Mouse (Mus musculus): ENCODE data around the gene Fkbp9.
"Not testable (repeated sequence)": the region's sequence is repeated elsewhere in the genome, so short reads cannot be mapped to it uniquely, and the experiment has no call there.

The Fkbp9 gene

DNA sequence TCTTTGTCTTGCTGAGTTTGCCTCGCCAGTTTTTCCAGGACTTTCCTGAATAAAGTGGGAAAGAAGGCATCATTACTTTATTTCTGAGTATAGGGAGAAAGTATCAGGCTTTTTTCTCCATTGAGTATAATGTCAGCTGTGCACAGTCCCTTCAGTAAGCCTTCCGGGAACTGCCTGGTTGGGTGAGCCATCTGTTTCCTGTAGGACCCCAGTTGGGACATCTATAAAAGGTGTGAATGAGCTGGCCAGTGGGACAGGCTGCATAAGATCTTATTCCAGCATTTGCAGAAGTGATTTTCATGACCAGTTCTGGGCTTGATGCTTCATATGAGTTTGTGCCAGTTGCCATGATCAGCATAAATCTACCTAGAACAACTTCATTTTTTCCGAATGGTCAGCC is 11.4 kb downstream of the Fkbp9 start:
- no peak for DNase-seq (ENCODE audit: low spot score)

DNA sequence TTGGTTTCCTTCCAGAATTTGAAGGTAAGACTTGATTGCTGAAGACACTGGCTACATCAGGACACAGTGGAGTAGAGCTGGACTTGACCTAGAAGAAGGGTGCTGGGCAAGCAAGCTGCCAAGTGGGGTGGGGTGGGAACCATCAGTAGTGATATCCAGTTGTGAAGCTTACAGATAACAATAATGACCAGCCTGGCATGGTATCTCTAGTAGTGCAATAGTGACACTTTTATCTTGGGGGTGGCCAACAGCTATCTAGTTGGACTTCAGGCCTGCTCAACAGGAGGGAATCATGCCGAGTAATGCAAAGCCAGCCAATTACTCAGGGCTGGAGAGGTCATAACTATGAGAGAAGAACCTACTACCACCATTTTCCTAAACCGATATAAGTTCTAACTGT is 12.5 kb downstream of the Fkbp9 start:
- DNase-seq (ENCODE audit: low spot score): no peak

DNA sequence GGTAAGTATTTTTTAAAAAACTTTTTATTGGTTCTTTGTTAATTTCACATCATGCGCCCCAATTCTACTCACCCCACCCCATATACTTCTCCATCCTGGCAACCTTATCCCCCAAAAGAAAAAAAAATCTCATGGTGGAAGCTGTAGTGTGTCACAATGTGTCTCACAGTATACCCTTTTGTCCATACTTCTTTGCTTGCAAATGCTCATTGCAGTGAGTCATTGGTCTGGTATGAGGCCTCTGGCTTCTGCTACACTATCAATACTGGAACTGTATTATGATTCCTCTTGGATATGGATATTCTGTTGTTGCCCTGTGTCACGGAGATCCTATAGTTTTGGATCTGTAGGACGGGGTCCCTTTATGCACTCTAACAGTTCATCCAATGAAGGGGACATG is 17.1 kb downstream of the Fkbp9 start:
- DNase-seq (ENCODE audit: low spot score): no peak

DNA sequence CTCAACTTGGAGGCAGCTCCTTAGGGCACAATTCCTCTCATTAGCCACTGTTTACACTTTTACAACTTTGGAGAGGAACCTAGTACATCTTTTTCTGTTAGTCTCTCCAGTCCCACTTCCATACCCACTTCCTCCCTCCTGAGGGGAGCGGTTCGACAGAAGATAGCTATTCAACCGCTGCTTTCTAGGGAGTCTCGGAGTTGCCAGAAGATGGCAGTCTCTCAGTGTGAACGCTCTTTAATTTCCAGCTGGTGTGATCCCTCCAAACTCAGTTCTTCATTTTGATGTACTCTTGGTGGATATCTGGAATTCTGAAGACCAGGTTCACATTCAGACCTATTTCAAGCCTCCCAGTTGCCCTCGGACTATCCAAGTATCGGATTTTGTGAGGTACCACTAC is 18.5 kb downstream of the Fkbp9 start:
- DNase-seq (ENCODE audit: low spot score): no peak

DNA sequence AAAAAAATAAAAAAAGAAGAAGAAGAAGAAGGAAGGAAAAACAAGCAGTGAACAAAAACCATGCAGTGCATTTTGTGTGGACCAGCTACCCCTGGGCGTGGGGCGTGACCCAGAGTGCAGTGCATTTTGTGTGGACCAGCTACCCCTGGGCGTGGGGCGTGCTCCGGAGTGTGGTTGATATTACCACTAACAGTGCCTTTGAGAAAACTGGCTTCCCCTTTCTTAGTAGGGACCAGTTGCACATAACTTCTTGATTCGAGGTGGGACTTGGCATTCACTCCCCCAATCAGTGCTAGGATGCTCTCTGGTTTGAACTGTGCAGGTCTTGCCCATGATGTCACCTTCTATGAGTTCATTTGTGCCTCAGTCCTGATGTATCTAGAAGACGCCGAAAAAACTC is 22.9 kb downstream of the Fkbp9 start:
- no peak for DNase-seq (ENCODE audit: low spot score)

DNA sequence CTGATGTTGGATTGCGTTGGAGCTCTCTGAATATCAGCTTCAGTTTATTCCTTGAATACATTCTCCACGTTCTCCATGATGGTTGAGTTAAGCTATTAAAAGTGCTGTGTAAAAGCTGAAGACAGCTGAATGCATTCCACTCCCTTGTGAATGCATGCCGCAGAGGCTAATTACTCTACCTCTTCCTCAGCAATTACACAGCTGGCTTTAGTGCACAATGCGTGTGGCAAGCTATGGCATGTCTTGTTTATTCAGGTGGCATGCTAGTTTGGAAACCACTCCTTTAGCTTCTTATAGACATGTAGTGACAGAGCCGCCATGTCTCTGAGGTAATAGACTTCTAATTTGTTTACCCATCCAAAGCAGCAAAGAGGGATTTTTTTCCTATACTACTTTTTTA is 24.9 kb downstream of the Fkbp9 start:
- no peak for DNase-seq (ENCODE audit: low spot score)

DNA sequence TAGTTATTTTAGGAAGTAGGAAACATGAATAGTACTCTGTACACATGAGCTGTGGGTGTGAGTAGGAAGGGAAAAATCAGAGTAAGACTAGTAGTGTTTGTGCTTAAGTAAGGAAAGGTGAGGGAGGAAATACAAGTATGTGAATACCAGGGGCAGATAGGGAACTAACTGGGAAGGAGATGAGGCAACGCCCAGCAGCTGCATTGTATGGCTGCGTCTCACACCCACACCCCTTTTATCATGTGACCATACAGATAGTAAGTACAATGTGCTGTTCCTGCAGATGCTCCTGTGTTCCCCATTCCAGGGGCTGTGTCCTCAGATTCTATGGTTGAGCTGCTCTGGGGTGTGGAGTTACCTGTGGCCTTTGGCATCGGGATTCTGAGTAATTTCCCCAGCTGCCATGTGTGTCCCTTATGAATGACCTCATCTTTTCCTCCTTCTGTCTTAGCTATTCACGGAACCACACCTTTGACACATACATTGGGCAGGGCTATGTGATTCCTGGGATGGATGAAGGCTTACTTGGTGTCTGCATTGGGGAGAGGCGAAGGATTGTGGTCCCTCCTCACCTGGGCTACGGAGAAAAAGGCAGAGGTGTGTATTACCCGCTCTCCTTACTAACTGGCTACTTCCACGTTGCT is 28.5 kb downstream of the Fkbp9 start:
- no peak for DNase-seq (ENCODE audit: low spot score)

DNA sequence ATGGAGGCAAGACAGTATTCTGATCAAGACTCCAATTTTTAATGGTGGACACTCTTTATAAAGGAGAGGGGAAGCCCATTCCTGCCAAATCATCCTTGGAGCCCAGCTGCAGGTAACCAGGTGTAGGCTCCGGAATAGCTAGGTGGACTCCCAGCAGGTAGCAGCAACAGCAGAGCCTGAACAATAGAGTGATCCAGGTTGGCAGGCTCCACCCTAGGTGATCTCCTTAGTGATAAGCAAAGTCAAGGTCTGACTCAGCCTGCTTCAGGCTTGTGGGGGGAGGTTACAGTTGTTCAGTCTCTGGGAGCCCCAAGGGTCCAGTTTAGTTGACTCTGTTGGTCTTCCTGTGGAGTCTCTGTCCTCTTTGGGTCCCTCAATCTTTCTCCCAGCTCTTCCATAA is 35.0 kb downstream of the Fkbp9 start:
- DNase-seq (ENCODE audit: low spot score): not testable (repeated sequence)

DNA sequence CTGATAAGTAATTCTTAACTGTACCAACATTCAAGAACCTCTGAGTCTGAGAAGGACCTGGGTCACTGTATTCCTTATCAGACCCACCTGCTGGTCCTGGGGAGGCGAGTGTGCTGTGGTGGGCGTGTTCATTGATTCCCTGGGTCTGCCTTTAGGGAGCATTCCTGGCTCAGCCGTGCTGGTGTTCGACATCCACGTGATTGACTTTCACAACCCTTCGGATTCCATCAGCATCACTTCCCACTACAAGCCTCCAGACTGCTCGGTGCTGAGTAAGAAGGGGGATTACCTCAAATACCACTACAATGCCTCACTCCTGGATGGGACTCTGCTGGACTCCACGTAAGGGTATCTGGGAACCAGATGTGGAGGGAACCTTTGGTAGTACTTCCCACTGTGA is 36.7 kb downstream of the Fkbp9 start:
- no peak for DNase-seq (ENCODE audit: low spot score)

DNA sequence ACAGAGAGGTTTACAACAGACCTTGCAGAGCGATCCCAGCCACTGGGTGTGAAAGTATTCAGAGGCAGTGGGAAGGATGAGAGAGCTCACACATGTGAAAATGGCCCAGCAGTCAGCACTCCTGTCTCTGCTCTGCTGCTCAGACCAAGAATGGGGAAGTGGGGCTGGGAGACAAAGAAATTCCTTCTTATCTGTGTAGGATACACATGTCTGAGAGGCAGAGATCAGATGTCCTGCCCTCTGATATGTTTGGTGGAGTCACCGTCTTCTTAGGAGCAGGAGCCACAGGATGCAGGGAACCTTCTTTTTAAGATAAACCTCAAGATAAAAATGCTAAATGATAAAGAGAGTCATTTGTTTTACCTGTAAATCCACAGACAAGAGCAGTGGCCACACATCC is 38.2 kb downstream of the Fkbp9 start:
- DNase-seq (ENCODE audit: low spot score): no peak

DNA sequence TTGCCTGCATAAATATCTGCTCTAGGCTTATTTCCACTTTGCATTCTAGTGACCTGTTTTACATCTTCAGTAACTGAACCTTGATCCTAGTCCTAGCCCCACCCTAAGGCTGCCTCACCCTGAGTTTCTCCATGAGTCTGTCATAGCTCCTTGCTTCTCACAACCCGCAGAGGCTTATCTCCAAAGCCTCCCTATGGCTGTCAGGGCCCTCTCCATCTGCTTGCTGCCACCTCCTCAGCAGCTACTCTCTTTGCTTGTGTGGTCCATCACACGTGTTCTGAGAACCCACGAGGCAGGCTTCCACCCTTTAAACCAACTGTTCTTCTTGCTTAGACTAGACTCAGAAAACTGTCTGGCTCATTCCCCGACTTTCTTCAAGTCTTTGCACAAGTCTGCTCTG is 45.0 kb downstream of the Fkbp9 start:
- DNase-seq (ENCODE audit: low spot score): no peak

DNA sequence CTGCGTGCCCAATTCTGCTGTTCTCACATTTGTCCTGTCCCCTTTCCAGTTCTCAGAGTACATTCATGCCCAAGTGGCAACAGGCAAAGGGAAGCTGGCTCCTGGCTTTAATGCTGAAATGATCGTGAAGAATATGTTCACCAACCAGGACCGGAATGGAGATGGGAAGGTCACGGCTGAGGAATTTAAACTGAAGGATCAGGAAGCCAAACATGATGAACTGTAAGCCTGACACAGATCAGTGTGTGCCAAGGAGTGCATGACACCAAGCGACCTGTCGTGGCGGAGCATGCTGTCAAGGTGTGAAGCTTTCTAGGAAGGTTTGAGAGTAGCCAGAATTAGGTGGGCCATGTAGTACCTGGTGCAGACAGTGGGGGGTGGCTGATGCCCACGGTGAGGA is 46.1 kb downstream of the Fkbp9 start:
- DNase-seq (ENCODE audit: low spot score): no peak

DNA sequence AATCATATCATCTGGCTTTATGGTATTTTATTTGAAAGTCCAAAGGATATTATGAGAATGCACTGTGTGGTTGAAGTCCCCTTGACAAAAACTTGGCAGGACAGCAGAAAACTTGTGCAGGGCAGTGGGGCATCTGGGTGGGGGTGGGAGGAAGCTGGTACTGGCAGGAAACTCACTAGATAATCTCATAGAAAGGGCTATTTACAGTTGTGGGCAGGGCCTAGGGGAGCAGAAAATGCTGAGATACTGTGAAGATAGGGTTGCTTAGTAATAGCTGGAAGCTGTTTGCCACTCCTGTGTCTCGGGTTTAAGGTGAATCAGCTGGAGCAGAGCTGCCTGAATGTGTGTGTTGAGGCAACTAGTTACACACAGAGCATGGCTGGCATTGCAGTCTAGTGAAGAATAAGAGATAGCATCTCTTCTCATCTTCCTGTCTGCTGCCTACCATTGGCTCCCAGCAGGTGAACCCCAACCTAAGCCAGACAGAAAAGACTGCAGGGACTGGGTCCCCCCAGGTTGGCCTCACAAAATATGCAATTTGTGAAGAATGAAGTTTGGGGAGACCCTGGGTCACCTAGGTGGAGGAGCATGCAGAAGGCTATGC is 47.6 kb downstream of the Fkbp9 start:
- no peak for DNase-seq (ENCODE audit: low spot score)

DNA sequence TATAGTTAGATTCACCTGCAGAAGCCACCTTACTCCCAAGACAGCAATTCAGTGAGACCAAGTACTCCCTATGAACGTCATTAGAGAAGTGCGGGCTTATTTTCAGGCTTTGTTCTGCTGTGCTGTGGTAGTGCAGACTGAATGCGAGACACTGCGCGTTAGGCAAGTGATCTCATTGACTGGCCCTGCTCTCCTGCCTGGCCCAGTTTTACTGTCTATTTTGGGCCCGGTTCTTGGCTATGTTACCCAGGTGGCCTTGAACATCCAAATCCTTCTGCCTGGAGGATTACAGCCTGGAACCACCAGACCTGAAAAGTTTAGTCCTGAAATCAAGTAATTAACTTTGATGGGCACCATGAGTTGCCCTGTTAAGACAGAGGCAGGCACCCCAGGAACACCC is 56.7 kb downstream of the Fkbp9 start:
- DNase-seq (ENCODE audit: low spot score): no peak

DNA sequence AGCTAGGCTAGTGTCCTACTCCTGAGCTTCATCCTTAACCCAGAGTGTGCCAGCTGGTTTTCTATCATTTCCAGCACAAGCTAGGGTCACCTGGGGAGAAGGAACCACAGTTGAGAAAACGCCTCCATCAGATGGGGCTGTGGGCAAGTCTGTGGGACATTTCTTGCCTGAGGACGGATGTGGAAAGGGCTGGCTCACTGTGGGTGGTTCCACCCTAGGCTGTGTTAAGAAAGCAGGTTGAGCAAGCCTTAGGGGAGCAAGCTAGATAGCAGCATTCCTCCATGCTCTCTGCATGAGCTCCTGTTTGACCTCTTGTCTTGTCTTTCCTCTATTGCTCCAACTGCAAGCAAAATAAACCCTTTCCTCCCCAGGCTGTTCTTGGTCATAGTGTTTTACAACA is 58.9 kb downstream of the Fkbp9 start:
- DNase-seq (ENCODE audit: low spot score): no peak

DNA sequence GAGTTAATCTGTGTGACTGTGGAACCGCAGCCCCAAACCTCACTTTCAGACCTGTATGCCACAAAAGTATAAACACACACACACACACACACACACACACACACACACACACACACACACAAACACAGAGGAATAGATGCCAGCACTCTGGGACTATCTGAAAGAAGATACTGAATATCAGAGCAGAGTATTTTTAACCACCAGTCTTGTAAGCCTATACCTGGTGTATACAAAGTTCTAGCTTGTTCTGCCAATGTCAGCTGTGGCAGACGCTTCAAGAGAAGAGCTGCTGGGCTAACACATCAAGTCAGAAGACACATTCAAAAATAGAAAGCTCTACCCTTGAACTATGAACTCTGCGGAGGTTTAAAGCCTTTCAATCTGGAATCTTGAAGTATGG is 67.7 kb downstream of the Fkbp9 start:
- no peak for DNase-seq (ENCODE audit: low spot score)

DNA sequence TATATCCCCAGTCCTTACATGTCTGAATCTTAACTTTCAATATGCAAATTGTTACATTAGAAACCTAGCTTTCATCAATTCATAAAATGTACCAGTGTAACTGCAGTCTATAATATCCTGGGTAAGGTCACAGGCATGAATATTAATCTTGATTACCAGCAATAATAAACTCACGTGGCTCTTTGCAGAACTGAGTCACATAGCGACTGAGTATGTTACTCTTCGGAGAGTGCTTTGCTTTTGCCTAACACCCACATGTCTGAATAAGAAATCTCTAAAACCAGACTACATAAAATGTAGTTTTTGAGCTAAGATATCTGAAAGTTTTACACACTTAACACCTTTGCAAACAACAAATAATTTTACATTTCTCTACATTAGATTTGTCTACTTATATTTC is 69.5 kb downstream of the Fkbp9 start:
- no peak for DNase-seq (ENCODE audit: low spot score)

DNA sequence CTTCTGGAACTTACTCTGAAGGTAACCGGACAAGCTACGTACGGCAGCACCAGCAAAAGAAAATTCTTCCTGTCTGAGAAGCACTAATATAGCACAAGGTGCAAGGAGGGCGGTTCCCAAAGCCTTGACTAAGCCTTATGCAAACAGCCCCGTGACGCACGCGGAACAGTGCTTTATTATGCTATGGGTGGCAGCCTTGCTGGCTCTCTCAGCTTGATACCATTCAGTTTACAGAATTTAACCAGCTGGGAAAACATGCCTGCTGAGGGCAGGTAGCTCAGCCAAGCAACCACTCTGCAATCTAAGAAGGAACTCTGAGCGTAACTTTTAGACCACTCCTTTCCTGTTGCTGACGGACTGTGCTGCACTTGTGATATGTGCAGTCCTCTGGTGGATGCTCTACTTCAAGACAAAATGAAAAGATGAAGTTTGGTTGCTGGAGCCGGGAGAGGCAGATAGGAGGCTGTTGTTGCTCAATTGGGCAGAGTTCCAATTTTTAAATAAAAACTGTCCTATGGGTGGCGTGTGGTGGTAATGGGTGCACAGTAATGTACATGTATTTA is 70.0 kb downstream of the Fkbp9 start:
- DNase-seq (ENCODE audit: low spot score): no peak

DNA sequence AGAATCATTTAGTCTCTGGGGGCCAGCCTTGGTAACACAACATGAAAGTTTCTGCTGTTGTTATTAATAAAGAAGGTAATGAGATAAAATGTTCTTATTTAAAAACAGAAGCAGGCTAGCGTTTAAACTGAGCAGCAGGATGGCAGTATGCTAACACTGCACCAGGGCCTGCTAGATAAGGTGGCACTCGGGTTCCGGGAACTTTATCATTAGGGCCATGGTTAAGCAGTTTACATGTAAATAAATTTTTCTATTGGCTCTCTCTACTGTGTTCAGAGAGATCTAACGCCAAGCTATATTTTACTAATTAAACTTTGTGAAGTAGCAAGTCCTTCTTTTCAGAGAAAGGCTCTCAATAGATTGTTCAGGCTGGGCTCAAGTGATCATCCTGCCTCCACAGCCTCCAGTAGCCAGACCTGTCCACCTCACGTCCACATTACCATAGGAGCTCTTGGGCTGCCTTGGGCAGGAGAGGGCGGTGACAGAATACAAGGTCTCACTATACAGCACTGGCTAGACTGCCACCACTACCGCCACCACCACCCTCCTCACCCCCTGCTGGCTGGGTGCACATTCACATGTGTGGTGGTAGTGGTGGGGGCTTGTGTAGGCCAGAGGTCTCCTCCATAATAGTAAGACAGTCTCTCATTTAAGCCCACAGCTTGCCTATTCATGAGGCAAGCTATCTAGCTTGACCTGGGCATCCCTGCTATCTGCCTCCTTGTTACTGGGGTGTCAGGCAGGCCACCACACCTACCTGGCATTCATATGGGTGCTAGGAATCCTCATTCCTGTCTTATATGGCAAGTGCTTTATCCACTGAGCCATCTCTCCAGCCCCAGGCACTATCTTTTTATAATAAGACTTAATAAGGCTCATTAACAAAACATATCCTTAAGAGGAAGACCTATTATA is 71.0 kb downstream of the Fkbp9 start:
- no peak for DNase-seq (ENCODE audit: low spot score)

DNA sequence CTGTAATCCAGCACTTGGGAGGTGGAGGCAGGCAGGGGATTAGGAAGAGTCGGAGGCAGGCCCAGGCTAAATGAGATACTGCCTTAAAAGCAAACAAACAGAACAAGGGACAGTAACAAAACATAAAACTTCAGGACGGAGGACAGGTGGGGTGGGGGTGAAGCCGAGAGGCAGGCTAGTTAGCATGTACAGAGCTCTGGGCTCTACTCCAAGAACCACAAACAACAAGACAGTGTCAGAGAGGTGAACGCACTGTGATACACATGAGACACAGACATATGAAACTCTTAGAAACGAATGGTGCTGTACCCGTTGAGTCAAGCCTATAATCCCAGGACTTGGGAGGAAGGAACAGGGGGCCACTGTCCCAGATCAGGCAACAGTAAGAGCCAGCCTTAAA is 72.0 kb downstream of the Fkbp9 start:
- DNase-seq (ENCODE audit: low spot score): no peak

DNA sequence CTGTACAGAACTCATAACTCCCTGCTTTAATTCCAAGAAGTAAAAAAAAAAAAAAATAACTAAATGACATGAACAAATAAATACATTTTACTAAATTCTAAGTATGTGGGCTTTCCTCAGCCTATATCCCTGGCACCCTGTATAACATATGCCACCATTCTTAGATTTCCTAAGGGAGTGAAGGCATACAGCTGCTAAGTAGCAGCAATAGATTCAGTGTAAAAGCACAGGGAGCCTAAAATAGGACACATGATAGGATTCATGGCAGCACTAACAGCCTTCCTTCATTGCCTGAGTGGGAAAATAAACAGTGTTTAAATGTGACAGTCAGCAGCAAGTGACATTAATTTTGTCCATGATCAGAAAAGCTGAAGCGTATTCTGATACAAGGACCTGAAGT is 72.5 kb downstream of the Fkbp9 start:
- DNase-seq (ENCODE audit: low spot score): no peak

DNA sequence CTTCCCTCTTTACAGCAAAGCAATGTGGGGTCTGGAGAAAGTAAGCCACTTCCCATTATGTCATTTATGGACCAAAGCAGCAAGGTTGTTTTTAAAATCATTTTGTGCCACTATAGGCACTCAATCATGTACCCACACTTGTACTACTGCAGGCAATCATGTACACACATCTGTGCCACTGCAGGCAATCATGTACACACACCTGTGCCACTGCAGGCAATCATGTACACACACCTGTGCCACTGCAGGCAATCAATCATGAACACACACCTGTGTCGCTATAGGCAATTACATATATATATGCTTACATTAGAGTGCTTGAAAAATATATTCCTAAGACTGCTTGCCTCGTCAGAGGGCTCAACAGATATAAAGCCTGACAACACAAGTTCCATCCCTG is 73.1 kb downstream of the Fkbp9 start:
- no peak for DNase-seq (ENCODE audit: low spot score)

DNA sequence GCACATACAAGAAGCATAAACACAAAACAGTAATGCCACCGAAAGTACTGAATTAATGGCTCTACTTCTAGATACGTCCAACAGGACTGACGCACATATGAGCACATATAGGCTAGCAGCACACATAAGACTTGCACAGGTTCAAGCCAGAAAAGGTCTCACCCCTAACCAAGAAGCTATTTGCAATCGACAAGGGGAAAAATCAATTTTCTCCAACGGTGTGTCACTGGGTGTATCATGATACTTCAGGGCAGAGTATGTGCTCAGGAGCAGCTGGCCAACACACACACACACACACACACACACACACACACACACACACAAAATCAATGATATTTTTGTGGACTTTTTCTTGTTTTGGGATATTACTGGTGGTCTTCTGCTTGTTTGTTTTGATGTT is 73.6 kb downstream of the Fkbp9 start:
- no peak for DNase-seq (ENCODE audit: low spot score)
